Mouse (Mus musculus): ENCODE data around the gene Ereg. TPM values are rescaled to one million over a fixed set of nuclear protein-coding genes. Genes with fewer than 3 reads are reported as not detected.
A peak's percentile ranks its signal among the peaks of the same experiment; 100 is the strongest.

The Ereg gene
- total and polyA plus RNA-seq, 3 experiments: not detected

DNA sequence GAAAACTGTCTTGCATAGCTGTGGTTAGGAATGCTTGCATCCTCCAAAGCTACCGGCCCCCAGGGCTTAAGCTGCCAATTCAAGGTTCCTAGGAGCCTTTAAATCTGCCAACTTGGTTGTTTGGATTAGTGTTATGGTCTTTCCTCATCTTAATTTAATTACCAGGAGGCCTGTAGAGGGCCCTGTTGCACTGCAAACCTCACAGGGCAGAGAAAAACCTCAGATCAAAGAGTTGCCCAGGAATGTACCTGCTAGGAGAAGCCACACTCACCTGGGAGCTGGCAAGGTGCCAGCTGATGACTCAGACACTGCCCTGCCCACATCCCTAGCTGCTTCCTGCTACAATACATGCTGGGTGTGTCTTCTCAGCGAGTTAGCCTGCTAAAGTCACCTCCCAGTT, 35.9 kb upstream of the Ereg start:
- no peaks in the 10 kb centered on the region for H3K9me3 ChIP-seq (replicated peaks; ENCODE audit: low read length)
- in situ Hi-C loops (cut with MboI; ENCODE audit: low pct_ligation_motif_present, low pct_unique_long_range_greater_than_20kb, low sequenced_read_pairs): loop anchor here (25.0 kb wide), 1 partner anchor 274 kb away; no protein-coding TSS in a partner anchor
- dilution Hi-C loops (cut with MboI; ENCODE audit: extremely low pct_ligation_motif_present, extremely low pct_unique_long_range_greater_than_20kb, low sequenced_read_pairs): no loop called here
- H3K4me2 ChIP-seq (ENCODE audit: insufficient read depth, low read depth, poor library complexity, severe bottlenecking): no peak overlapping the region
- peaks cover 0 to 2% of the 10 kb centered on the region in 2 experiments; a peak in 1 of 4 replicates for H3K4me1 ChIP-seq (ENCODE audit: control insufficient read depth in 1 of 2, insufficient read depth in 2 of 2)
- H3K9ac ChIP-seq (ENCODE audit: insufficient read depth, low read depth): no peak overlapping the region
- H3K4me3 ChIP-seq (replicated peaks in 1 of 3; ENCODE audit: low read depth in 2 of 3, low read length in 2 of 3, poor library complexity in 1 of 3): no peak overlapping the region
- H3K36me3 ChIP-seq (replicated peaks in 1 of 2; ENCODE audit: control insufficient read depth in 1 of 2, insufficient read depth in 1 of 2, low read length in 1 of 2): no peaks in the 10 kb centered on the region
- DNase-seq (ENCODE audit: extremely low read depth): peak; percentile 6
- H3K27ac ChIP-seq (ENCODE audit: insufficient read depth, low read depth): no peak overlapping the region
- TF ChIP-seq NELFE (IDR thresholded peaks at IDR 0.05; ENCODE audit: low read depth, low read length): no peak
- peak; percentile 70 for TF ChIP-seq RAD21 (IDR thresholded peaks at IDR 0.05; ENCODE audit: low read depth, low read length)
- TF ChIP-seq USF1 (IDR thresholded peaks at IDR 0.05; ENCODE audit: low read depth, low read length): no peak
- no peak for TF ChIP-seq ETS1 (conservative IDR thresholded peaks at IDR 0.05; ENCODE audit: low read depth, low read length)
- peak; percentile 53 for TF ChIP-seq SMC3 (IDR thresholded peaks at IDR 0.05; ENCODE audit: low read depth, low read length)
- TF ChIP-seq CTCF (conservative IDR thresholded peaks at IDR 0.05 in 1 of 2, IDR thresholded peaks at IDR 0.05 in 1 of 2; ENCODE audit: low read depth in 2 of 2, low read length in 2 of 2): peak in 1 of 2 experiments; percentile 61; a peak in 2 of 4 replicates
- H3K79me2 ChIP-seq (replicated peaks; ENCODE audit: control insufficient read depth, extremely low read depth, insufficient read depth, poor library complexity, severe bottlenecking): no peaks in the 10 kb centered on the region
- no peaks in the 10 kb centered on the region for H3K27me3 ChIP-seq (replicated peaks)

DNA sequence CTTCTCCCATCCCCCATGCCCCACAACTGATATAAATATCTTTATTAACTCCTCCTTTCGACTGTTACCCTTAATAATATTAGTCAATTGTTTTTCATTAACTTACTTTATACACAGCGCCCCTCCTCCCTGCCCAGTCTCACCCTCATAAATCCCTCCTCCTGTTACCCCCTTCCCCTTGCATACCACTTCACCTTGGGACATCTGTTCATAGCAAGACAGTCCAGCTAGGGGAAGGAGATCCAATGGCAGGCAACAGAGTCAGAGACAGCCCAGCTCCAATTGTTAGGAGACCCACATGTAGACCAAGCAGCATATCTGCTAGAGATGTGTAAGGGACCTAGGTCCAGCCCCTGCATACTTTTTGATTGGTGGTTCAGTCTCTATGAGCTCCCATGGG, 35.5 kb upstream of the Ereg start:
- Histone ChIP-seq H3K9me3 (replicated peaks; ENCODE audit: low read length) (no peaks in the 10 kb centered on the region), H3K27ac (ENCODE audit: insufficient read depth, low read depth) (no peak overlapping the region), H3K4me3 (replicated peaks in 1 of 3; ENCODE audit: low read depth in 2 of 3, low read length in 2 of 3, poor library complexity in 1 of 3) (no peak overlapping the region), H3K79me2 (replicated peaks; ENCODE audit: control insufficient read depth, extremely low read depth, insufficient read depth, poor library complexity, severe bottlenecking) (no peaks in the 10 kb centered on the region), H3K4me2 (ENCODE audit: insufficient read depth, low read depth, poor library complexity, severe bottlenecking) (no peak overlapping the region), H3K4me1 (ENCODE audit: control insufficient read depth in 1 of 2, insufficient read depth in 2 of 2) (peaks cover 0 to 2% of the 10 kb centered on the region in 2 experiments; a peak in 1 of 4 replicates), H3K27me3 (replicated peaks) (no peaks in the 10 kb centered on the region), H3K36me3 (replicated peaks in 1 of 2; ENCODE audit: control insufficient read depth in 1 of 2, insufficient read depth in 1 of 2, low read length in 1 of 2) (no peaks in the 10 kb centered on the region), H3K9ac (ENCODE audit: insufficient read depth, low read depth) (no peak overlapping the region)
- dilution Hi-C loops (cut with MboI; ENCODE audit: extremely low pct_ligation_motif_present, extremely low pct_unique_long_range_greater_than_20kb, low sequenced_read_pairs) (no loop called here), in situ Hi-C loops (cut with MboI; ENCODE audit: low pct_ligation_motif_present, low pct_unique_long_range_greater_than_20kb, low sequenced_read_pairs) (loop anchor here (25.0 kb wide), 1 partner anchor 273 kb away; no protein-coding TSS in a partner anchor)
- TF ChIP-seq JUND (conservative IDR thresholded peaks at IDR 0.05; ENCODE audit: low read depth, low read length) (no peak), CHD1 (IDR thresholded peaks at IDR 0.05; ENCODE audit: low read depth, low read length) (no peak), ZC3H11A (IDR thresholded peaks at IDR 0.05; ENCODE audit: low read depth, low read length) (no peak), MAZ (IDR thresholded peaks at IDR 0.05; ENCODE audit: low read depth, low read length) (no peak), SMC3 (IDR thresholded peaks at IDR 0.05; ENCODE audit: low read depth, low read length) (no peak), POLR2A (IDR thresholded peaks at IDR 0.05; ENCODE audit: low read depth, low read length) (no peak), UBTF (IDR thresholded peaks at IDR 0.05; ENCODE audit: low read depth, low read length) (no peak), SIN3A (IDR thresholded peaks at IDR 0.05; ENCODE audit: low read length) (no peak), KAT2A (IDR thresholded peaks at IDR 0.05; ENCODE audit: insufficient replicate concordance, low read length) (no peak), ZNF384 (IDR thresholded peaks at IDR 0.05; ENCODE audit: low read depth, low read length) (no peak)
- DNase-seq (ENCODE audit: extremely low read depth): no peak
